Mouse (Mus musculus) embryo, embryonic 10.5 days (tissue): ENCODE measurements at regions not wholly inside any gene's neighbourhood (a gene's known extent, or its start where the extent isn't known, plus 50 kb on each side); places are given as distances from the start of the nearest gene placed in this dataset.

Experiments
- DNase-seq: peaks from one replicate; pipeline ENCODE4 v3.0.0-alpha.2; 2015; ENCODE audit warnings: low spot score

DNA sequence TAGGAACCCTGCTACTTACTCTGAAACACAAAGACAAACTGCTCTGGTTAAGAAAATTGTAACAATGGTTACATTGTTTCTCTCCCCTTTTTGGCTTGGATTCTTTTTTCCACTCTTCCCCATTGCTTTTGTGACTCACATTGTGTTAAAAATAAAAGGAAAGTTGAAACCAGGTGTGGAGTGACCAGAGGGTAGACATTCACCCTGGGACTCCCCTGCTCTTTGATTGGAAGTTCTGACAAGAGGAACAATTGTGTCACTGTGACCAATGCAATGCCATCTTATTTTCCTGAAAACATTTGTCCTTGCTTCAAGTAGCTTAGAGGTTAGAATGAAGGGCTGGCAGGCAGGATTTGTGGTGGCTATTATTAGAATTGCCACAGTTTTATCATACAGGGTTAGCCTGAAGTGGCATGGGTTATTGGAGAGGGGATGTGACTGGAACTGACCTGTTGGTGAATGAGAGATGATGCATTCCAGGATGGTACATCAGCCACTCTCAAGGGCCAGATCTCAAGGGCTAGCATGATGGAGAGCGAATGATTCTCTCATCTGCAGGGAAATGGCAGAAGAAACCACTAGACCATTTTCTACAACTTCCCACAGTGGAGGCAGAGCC, 112.6 kb upstream of the Tbl1xr1 start:
- DNase-seq, result no peak

DNA sequence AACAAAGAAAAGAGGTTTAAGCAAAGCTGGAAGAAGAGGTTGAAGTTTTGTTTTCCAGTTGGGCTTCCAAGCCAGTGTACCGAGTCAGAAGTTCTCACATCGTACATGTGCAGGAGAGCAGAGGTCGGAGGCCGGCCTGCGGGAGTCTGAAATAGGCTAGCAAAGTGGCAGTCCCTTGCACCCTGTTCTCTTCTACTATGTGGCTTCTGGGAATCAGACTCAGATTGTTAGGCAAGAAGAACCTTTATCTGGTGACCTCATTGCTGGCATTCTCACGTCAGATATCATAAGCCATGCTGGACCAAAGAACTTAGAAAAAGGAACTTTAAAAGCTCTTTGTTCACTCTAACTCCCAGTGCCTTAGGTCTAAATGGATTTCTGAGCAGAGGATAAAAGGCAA, 112.0 kb upstream of the Tbl1xr1 start:
- DNase-seq, result no peak

GRCm38 (mm10) chr3:21965556-21965955, 110.9 kb upstream of the Tbl1xr1 start:
- no peak for DNase-seq

GRCm38 (mm10) chr3:21971731-21972130, 104.7 kb upstream of the Tbl1xr1 start:
- DNase-seq, result no peak

- no peak for DNase-seq
Measured at GRCm38 (mm10) chr3:21973153-21973552, 103.3 kb upstream of the Tbl1xr1 start.

DNA sequence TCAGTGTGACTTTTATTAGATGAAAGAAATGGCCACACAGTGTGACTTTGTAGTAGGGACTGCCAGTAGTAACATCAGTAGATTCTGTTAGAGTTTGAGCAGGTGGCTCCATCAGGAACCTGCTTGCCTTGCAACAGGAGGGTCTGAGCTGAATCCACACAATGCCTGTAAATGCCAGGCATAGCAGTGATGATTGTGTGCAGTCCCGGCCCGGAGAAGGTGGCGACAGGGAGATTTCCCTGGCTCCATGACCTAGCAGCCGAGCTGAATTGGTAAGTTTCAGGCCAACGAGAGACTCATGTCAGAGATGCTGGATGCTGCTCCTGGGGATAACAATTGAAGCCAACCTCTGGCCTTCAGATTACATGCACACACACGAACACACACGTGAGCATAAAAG, 102.8 kb upstream of the Tbl1xr1 start:
- no peak for DNase-seq

GRCm38 (mm10) chr3:21974766-21975165, 101.7 kb upstream of the Tbl1xr1 start:
- DNase-seq, result no peak

- DNase-seq, result no peak
Measured at GRCm38 (mm10) chr3:21977775-21978174, 98.7 kb upstream of the Tbl1xr1 start.

DNA sequence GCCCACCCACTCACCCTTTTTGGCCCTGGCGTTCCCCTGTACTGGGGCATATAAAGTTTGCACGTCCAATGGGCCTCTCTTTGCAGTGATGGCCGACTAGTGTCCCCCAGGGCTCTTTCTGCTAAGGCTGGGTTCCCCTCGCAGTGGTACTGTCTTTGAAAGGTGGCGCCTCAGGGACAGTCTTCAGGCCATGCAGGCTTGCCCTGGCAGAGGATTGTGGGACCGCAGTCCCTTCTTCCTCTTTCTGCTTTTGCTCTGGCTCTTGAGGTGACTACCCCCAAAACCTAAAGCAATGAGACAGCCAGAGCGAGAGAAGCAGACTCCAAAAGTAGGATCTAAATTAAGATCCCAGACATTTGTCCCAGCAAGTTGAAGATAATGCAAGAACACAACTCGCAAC, 93.5 kb upstream of the Tbl1xr1 start:
- DNase-seq, result no peak

DNA sequence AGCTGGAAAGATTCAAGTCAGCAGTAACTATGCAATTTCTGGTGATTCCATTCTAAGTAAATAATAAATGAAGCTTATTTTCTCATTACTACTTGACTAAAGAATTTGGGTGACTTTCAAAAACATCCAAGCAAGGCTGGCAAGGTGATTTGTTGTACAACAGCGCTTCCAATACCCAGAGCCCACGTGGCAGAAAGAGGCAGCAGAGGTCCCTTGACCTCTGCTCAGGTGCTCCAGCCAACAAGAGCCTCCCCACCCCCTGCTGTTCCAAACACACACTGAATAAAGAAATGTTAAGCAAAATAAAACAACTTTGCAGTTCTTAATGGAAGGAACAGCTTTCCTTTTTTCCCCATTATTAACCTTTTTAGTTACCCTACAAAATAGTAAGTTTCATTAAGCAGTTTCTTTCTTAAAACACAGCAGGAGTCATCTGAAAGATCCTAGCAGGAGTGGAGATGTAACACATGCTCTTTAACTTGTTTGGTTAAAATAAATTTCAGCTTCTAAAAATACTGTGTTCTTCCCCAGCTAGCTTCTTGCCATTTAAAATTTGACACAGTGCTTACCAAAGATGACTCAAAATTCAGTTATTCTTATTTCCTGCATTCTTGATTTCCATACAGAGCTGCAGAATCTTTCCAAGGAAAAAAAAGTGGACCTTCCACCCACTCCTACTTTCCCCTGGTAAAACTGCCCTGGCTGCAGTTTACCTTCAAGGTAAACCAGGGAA, 92.3 kb upstream of the Tbl1xr1 start:
- no peak for DNase-seq

DNA sequence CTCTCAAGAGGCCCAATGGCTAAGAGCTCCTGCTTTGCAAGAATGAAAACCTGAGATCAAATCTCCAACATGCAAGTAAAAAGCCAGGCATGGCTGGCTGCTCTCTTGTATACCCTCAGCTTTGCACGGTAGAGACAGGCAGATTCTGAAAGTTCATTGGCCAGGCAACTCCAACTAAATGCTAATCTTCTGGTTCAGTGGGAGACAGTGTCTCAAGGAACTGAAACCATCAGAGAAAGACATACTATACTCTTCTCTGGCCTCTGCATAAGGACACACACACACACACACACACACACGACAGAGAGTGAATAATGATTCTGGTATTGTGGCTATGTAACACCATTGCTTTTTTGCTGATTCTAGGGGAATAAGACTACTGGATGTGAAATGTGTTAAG, 91.6 kb upstream of the Tbl1xr1 start:
- no peak for DNase-seq

- no peak for DNase-seq
Measured at GRCm38 (mm10) chr3:21986164-21986892, 90.1 kb upstream of the Tbl1xr1 start.

DNA sequence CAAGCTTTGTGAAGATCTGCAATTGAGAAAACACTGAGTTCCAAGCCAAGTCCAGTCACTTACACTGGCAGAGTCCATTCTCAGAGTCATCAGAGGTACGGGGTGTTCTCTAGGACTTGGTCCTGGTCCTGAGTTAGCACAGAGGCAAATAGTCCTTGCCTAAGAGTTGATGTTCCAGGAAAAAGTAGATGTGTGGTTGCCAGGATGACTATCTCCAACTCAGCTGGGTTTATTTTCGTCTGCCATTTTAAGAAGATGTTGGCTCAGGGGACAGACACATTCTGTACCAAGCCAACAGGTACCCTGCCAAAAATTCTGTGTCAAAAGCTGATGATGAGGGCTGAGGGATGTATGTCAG, 89.6 kb upstream of the Tbl1xr1 start:
- no peak for DNase-seq

- no peak for DNase-seq
Measured at GRCm38 (mm10) chr3:21987455-21988009, 88.9 kb upstream of the Tbl1xr1 start.

DNA sequence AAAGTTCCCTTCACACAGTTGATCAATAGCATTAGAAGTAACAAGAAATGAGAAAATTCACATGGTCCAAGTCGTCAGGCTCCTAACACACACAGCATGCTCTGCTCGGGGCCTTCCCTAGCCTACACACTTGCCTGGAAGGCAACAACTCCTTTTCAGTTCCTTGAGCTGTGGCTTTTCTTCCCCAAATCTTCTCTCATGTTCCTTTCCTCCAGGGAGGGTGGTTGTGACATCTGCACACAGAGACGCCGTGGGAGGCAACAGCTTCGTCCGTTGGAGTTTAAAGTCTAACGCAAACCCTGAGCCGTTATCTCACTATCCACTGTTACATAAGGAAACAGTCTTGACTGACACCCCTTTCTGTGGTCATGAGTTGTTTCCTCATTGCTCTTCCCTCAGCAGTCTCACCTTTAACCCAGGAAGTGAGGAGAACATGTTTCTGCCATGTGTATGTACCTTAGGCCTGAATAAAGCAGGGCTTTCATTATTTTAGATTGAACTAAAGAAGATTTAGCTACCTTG, 88.4 kb upstream of the Tbl1xr1 start:
- no peak for DNase-seq

GRCm38 (mm10) chr3:21990526-21990925, 85.9 kb upstream of the Tbl1xr1 start:
- DNase-seq, result no peak

GRCm38 (mm10) chr3:21991681-21992152, 84.7 kb upstream of the Tbl1xr1 start:
- no peak for DNase-seq

GRCm38 (mm10) chr3:21992203-21992602, 84.2 kb upstream of the Tbl1xr1 start:
- no peak for DNase-seq

GRCm38 (mm10) chr3:21993961-21994360, 82.5 kb upstream of the Tbl1xr1 start:
- DNase-seq, result no peak

DNA sequence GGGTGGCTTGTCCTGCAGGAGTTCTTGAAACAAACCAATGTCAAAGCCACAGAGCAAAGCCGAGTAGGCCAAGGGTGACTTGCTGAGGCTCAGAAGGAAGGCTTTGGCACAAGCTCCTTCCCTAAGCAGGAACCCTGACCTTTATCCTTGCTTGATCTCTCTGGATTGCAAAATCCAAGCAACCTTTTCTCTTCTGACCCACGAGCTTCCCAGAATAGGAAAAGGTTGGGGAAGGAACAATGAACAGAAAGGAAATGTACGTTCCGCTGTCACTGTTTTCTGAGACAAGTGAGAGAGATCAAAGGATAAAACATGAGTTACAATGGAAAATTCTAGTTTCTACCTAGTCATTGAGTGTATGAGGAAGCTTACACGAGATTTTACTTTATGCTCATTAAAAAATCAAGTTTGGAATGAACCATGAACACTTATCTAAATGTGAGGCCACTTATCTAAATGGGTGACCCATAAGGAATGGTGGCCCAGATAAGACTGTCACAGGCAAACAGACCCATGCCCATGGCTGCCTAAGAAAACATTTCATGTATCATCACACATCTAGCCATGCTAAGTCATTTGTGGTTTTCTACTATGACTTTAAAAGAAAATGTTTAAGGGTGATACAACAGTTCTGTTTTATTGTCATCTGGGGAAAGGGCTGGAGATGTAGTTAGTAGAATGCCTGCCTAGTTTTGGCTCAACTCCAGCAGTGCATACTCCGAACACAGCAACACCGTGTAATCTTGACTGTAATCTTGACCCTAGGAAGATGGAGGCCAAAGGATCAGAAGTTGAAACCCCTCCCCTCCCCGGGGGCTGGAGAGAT, 80.7 kb upstream of the Tbl1xr1 start:
- no peak for DNase-seq

GRCm38 (mm10) chr3:21997387-21997786, 79.1 kb upstream of the Tbl1xr1 start:
- no peak for DNase-seq

- DNase-seq, result no peak
Measured at GRCm38 (mm10) chr3:22005456-22005855, 71.0 kb upstream of the Tbl1xr1 start.
